Mouse (Mus musculus): ENCODE data around the gene Wipi1. TPM values are rescaled to one million over a fixed set of nuclear protein-coding genes. Genes with fewer than 3 reads are reported as not detected.
"Not testable (repeated sequence)": the region's sequence is repeated elsewhere in the genome, so short reads cannot be mapped to it uniquely, and the experiment has no call there.

Wipi1 gene
- polyA plus RNA-seq, 1 experiment from 2014 or later = 36.7 TPM

GRCm38 (mm10) chr11:109621183-109621582 lies 9.4 kb upstream of the Wipi1 start:
- peak; percentile 74 for TF ChIP-seq CTCF (IDR thresholded peaks at IDR 0.05)
- ChIA-PET CTCF (interaction anchor here (0.8 to 5.0 kb wide), 21 partner anchors 9 to 663 kb away, joined by 3 to 43 read pairs (median 6); partner anchors contain the start of genes Prkar1a and Wipi1), POLR2A (interaction anchor here (1.1 to 1.7 kb wide), 2 partner anchors 11 to 32 kb away, joined by 3 to 4 read pairs; no protein-coding TSS in a partner anchor)
- in situ Hi-C loops (cut with MboI; ENCODE audit: low pct_unique_long_range_greater_than_20kb) = no loop called here
- DNase-seq (ENCODE audit: low read depth, low spot score) = no peak
- peak; percentile 66 for ATAC-seq
- no peaks in the 10 kb centered on the region for H3K27me3 ChIP-seq

- ChIA-PET POLR2A (interaction anchor here (0.7 to 1.7 kb wide), 3 partner anchors 10 to 33 kb away, joined by 3 to 4 read pairs (median 3); no protein-coding TSS in a partner anchor), CTCF (interaction anchor here (0.8 to 5.0 kb wide), 17 partner anchors 9 to 378 kb away, joined by 3 to 43 read pairs (median 9); partner anchors contain the start of gene Wipi1)
- in situ Hi-C loops (cut with MboI; ENCODE audit: low pct_unique_long_range_greater_than_20kb) = no loop called here
- H3K27me3 ChIP-seq = no peaks in the 10 kb centered on the region
- ATAC-seq (no peak), DNase-seq (ENCODE audit: low read depth, low spot score) (no peak)
- no peak for TF ChIP-seq CTCF (IDR thresholded peaks at IDR 0.05)
Observed at GRCm38 (mm10) chr11:109620356-109620755, 8.6 kb upstream of the Wipi1 start.

GRCm38 (mm10) chr11:109619055-109619454 lies 7.3 kb upstream of the Wipi1 start:
- ATAC-seq; in situ Hi-C loops (cut with MboI; ENCODE audit: low pct_unique_long_range_greater_than_20kb); POLR2A ChIA-PET; DNase-seq (ENCODE audit: low read depth, low spot score); H3K27me3 ChIP-seq: not testable (repeated sequence)
- TF ChIP-seq CTCF (IDR thresholded peaks at IDR 0.05) = peak; percentile 78
- CTCF ChIA-PET = interaction anchor here (1.2 to 5.0 kb wide), 11 partner anchors 8 to 246 kb away, joined by 3 to 43 read pairs (median 12); partner anchors contain the start of genes Prkar1a and Wipi1

GRCm38 (mm10) chr11:109616766-109617165 lies 5.0 kb upstream of the Wipi1 start:
- H3K27me3 ChIP-seq = no peaks in the 10 kb centered on the region
- CTCF ChIA-PET = no interaction called here
- no peak for ATAC-seq
- TF ChIP-seq CTCF (IDR thresholded peaks at IDR 0.05) = no peak
- DNase-seq (ENCODE audit: low read depth, low spot score) = no peak
- POLR2A ChIA-PET = no interaction called here
- in situ Hi-C loops (cut with MboI; ENCODE audit: low pct_unique_long_range_greater_than_20kb) = no loop called here

GRCm38 (mm10) chr11:109616352-109616751 lies 4.6 kb upstream of the Wipi1 start:
- no peak for DNase-seq (ENCODE audit: low read depth, low spot score)
- no peak for ATAC-seq
- in situ Hi-C loops (cut with MboI; ENCODE audit: low pct_unique_long_range_greater_than_20kb) = no loop called here
- POLR2A ChIA-PET = no interaction called here
- no peak for TF ChIP-seq CTCF (IDR thresholded peaks at IDR 0.05)
- no peaks in the 10 kb centered on the region for H3K27me3 ChIP-seq
- CTCF ChIA-PET = no interaction called here

GRCm38 (mm10) chr11:109615286-109615685 lies 3.5 kb upstream of the Wipi1 start:
- TF ChIP-seq CTCF (IDR thresholded peaks at IDR 0.05) = no peak
- ATAC-seq = no peak
- in situ Hi-C loops (cut with MboI; ENCODE audit: low pct_unique_long_range_greater_than_20kb) = no loop called here
- CTCF ChIA-PET = interaction anchor here (1.0 kb wide), 1 partner anchor 30 kb away, joined by 3 read pairs; no protein-coding TSS in a partner anchor
- POLR2A ChIA-PET = no interaction called here
- no peaks in the 10 kb centered on the region for H3K27me3 ChIP-seq
- DNase-seq (ENCODE audit: low read depth, low spot score) = no peak

- no peak for TF ChIP-seq CTCF (IDR thresholded peaks at IDR 0.05)
- in situ Hi-C loops (cut with MboI; ENCODE audit: low pct_unique_long_range_greater_than_20kb) = no loop called here
- ChIA-PET CTCF (interaction anchor here (4.8 kb wide), 1 partner anchor 8 kb away, joined by 43 read pairs; no protein-coding TSS in a partner anchor), POLR2A (interaction anchor here (0.6 kb wide), 1 partner anchor 245 kb away, joined by 3 read pairs; no protein-coding TSS in a partner anchor)
- ATAC-seq (no peak), DNase-seq (ENCODE audit: low read depth, low spot score) (no peak)
- H3K27me3 ChIP-seq = no peaks in the 10 kb centered on the region
Observed at GRCm38 (mm10) chr11:109612871-109613529, 1.2 kb upstream of the Wipi1 start.

- in situ Hi-C loops (cut with MboI; ENCODE audit: low pct_unique_long_range_greater_than_20kb) = no loop called here
- peak; percentile 10 for ATAC-seq
- POLR2A ChIA-PET = interaction anchor here (1.2 to 1.6 kb wide), 4 partner anchors 10 to 43 kb away, joined by 3 to 4 read pairs (median 4); no protein-coding TSS in a partner anchor
- H3K27me3 ChIP-seq = no peaks in the 10 kb centered on the region
- CTCF ChIA-PET = interaction anchor here (0.9 to 4.8 kb wide), 8 partner anchors 9 to 710 kb away, joined by 3 to 43 read pairs (median 3); no protein-coding TSS in a partner anchor
- TF ChIP-seq CTCF (IDR thresholded peaks at IDR 0.05) = peak; percentile 58
- no peak for DNase-seq (ENCODE audit: low read depth, low spot score)
Observed at GRCm38 (mm10) chr11:109610795-109611302, 918 bp downstream of the Wipi1 start.

- ChIA-PET CTCF (interaction anchor here (0.9 to 4.8 kb wide), 8 partner anchors 8 to 711 kb away, joined by 3 to 43 read pairs (median 3); no protein-coding TSS in a partner anchor), POLR2A (interaction anchor here (1.2 to 1.6 kb wide), 4 partner anchors 11 to 44 kb away, joined by 3 to 4 read pairs (median 4); no protein-coding TSS in a partner anchor)
- no peaks in the 10 kb centered on the region for H3K27me3 ChIP-seq
- in situ Hi-C loops (cut with MboI; ENCODE audit: low pct_unique_long_range_greater_than_20kb) = no loop called here
- DNase-seq (ENCODE audit: low read depth, low spot score) (no peak), ATAC-seq (no peak)
- no peak for TF ChIP-seq CTCF (IDR thresholded peaks at IDR 0.05)
Observed at GRCm38 (mm10) chr11:109610046-109610794, 1.5 kb downstream of the Wipi1 start.

GRCm38 (mm10) chr11:109608976-109609625 lies 2.7 kb downstream of the Wipi1 start:
- in situ Hi-C loops (cut with MboI; ENCODE audit: low pct_unique_long_range_greater_than_20kb) = no loop called here

More at GRCm38 (mm10) chr11:109608976-109609625, 2.7 kb downstream of the Wipi1 start:
- CTCF ChIA-PET = interaction anchor here (1.0 to 4.8 kb wide), 3 partner anchors 11 to 60 kb away, joined by 3 to 43 read pairs (median 3); no protein-coding TSS in a partner anchor
- DNase-seq (ENCODE audit: low read depth, low spot score) (no peak), ATAC-seq (no peak)
- no peaks in the 10 kb centered on the region for H3K27me3 ChIP-seq
- no peak for TF ChIP-seq CTCF (IDR thresholded peaks at IDR 0.05)
- POLR2A ChIA-PET = no interaction called here

All from Patski (cell line).